Mouse (Mus musculus): Measurements from ENCODE around the gene Pax7.

DNA sequence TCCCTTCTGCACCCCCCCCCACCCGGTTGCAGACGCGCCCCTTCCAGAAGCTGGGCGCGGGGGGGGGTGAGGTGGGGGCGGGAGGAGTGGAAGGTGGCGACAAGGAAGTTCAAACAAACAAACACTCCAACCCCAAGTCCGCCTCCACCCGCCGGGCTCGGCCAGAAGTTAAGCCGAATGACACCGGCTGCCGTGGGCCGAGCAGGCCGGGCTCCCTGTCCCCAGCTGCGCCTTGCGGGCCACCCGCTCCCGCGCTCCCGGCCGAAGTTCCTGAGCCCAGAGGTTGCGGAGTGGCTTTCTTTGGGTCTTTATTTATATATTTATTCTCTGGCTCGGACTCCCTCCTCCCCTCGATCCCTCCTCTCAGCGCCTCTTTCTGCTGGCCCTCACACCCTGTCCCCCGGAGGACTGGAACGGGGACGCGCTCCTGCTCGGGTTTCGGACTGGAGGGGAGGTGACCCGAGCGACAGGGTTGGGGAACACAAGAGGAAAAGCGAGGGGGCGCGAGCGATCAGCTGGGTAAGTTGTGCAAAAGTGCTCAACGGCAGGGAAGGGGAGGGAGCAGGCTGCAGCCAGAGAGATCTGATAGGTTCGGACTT, at the start of gene Pax7:
- TF ChIP-seq POLR2AphosphoS2 (IDR thresholded peaks at IDR 0.05; ENCODE audit: insufficient read length, low read depth): no peak
- peak in 1 of 3 experiments; percentile 12 for TF ChIP-seq MYOD1 (IDR thresholded peaks at IDR 0.05; ENCODE audit: control insufficient read depth in 1 of 3, insufficient read length in 2 of 3, low read depth in 2 of 3)
- TF ChIP-seq POLR2A (IDR thresholded peaks at IDR 0.05; ENCODE audit: insufficient read length, low read depth): no peak
- TF ChIP-seq TCF12 (IDR thresholded peaks at IDR 0.05; ENCODE audit: insufficient read depth, poor library complexity, severe bottlenecking): no peak
- TF ChIP-seq REST (IDR thresholded peaks at IDR 0.05; ENCODE audit: insufficient read depth, insufficient read length): no peak

Measured in myocyte (in vitro differentiated cells).